Mouse (Mus musculus) cerebellum, adult 2 months (tissue): ENCODE measurements around the gene Cldn5.

Experiments used
- CTCF ChIP-seq: fragments of 200-500 bp; IDR thresholded peaks from 2 replicates; pipeline ENCODE4 v1.5.1; 2011; ENCODE audit warnings: low read depth, mild to moderate bottlenecking, control low read depth, low read length, moderate library complexity, borderline replicate concordance; ENCODE audit not compliant: insufficient read depth
- POLR2A ChIP-seq: fragments of 200-500 bp; IDR thresholded peaks from 2 replicates; pipeline ENCODE4 v1.6.1; 2011; ENCODE audit warnings: low read length, control low read depth, borderline replicate concordance; ENCODE audit not compliant: insufficient read depth

DNA sequence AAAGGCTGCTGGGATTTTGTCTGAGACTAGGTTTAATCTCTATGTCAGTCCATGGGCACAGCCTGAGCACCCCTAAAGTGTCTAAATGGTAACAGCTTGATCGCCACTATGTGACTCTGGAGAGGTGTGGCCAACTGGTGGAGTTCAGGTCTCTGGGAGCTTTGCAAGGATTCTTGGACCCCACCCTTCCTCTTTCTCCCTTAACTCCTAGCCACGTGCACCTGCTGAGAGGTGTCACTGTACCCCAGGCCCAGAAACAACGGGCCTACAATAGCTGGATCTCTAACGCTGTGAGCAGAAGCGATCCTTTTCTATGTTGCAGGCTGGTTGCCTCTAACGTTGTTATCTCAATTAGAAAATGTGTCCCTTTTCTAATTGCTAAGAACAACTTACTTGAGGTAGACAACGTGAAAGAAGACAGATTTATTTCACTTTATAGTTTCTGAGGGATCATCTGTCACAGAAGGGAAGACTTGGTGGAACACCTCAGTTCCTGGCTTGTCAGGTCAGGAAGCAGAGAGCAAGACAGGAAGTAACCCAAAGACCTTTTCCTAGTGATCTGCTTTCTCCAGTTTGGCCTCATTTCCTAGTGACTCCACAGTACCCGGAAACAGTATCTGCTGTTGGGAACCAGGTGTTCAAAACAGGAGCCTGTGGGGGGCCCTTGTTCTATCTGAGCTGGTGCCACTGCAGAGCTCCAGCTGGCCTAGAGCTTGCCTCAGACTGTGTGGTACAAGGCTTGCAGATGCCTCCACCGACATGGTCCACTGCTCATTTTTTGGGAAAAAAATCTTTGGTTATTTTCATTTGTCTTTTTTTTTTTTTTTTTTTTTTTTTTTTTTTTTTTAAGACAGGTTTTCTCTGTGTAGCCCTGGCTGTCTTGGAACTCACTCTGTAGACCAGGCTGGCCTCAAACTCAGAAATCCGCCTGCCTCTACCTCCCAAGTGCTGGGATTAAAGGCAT, 48.8 kb upstream of the Cldn5 start:
- no peak for TF ChIP-seq POLR2A
- no peak for TF ChIP-seq CTCF
